20 mouse cellular contexts compared by ENCODE assay signal in genomic region chr11:24631651-24632050, GRCm38 (mm10).
DNase-seq lines count a peak whose midpoint lies in the region; ATAC-seq lines count a peak whose summit lies in the region.
"Had no signal": no experiment of that assay in that cellular context is flagged by ENCODE, and none has a peak within 500 bp of the region (broad histone marks: within the 10 kb centered on the region; RNA-seq: fewer than 3 reads in every experiment).

No protein-coding gene starts in this region.

- peak; percentile 75 for ATAC-seq in forebrain, embryonic 13.5 days
- ATAC-seq in neural tube, embryonic 14.5 days (ENCODE audit: low read depth): 0 out of 2 replicates have a peak, but pooled peaks have one; percentile 46
- no peak; the same call in 1 of the 2 replicates for ATAC-seq in neural tube, embryonic 15.5 days (ENCODE audit: low FRiP score)

- no peak for DNase-seq in forebrain, embryonic 10.5 days (ENCODE audit: extremely low spot score, low spot score)
- peak; percentile 45 for DNase-seq in layer of hippocampus, adult 11-12 months (ENCODE audit: low spot score)
- peak; percentile 31 for DNase-seq in left cerebral cortex, postnatal 4 days
- DNase-seq in testis, postnatal 10 days (ENCODE audit: low spot score): no peak
- no peak for DNase-seq in ovary, postnatal 14 days (ENCODE audit: low spot score)
- DNase-seq: adrenal gland, adult 2 months; gastrocnemius, postnatal 14 days; heart, postnatal 36 days; lung, postnatal 14 days; retina, postnatal 1 day had no signal

- H3K4me3 ChIP-seq in forebrain, embryonic 13.5 days: no peak overlapping the region
- H3K4me3 ChIP-seq in forebrain, embryonic 10.5 days: no peak overlapping the region
- H3K4me3 ChIP-seq in neural tube, embryonic 14.5 days (ENCODE audit: low read depth, low read length): no peak overlapping the region
- H3K4me3 ChIP-seq in neural tube, embryonic 15.5 days (replicated peaks): no peak overlapping the region
- H3K4me3 ChIP-seq: embryonic facial prominence, embryonic 10.5 days; erythroblast, embryonic 14.5 days; heart, embryonic 12.5 days; kidney, embryonic 15.5 days; left cerebral cortex, adult 2 months; neural tube, embryonic 13.5 days had no signal

- no peaks in the 10 kb centered on the region for H3K27me3 ChIP-seq in forebrain, embryonic 13.5 days
- H3K27me3 ChIP-seq in forebrain, embryonic 10.5 days (ENCODE audit: poor library complexity, severe bottlenecking): no peaks in the 10 kb centered on the region
- H3K27me3 ChIP-seq in neural tube, embryonic 14.5 days (ENCODE audit: control insufficient read depth, insufficient read depth, low read length): no peaks in the 10 kb centered on the region
- H3K27me3 ChIP-seq in neural tube, embryonic 15.5 days (replicated peaks): no peaks in the 10 kb centered on the region
- H3K27me3 ChIP-seq: heart, embryonic 12.5 days; neural tube, embryonic 13.5 days had no signal

- WGBS in forebrain, embryonic 13.5 days: 73% methylated on average over 2 of the region's 2 CpGs
- WGBS in forebrain, embryonic 10.5 days: 95% methylated on average over 2 of the region's 2 CpGs
- WGBS in neural tube, embryonic 14.5 days: 74% methylated on average over 2 of the region's 2 CpGs
- WGBS in neural tube, embryonic 15.5 days: 72% methylated on average over 2 of the region's 2 CpGs

- intact Hi-C loops in left cerebral cortex, postnatal 4 days (cut with DNase I): no loop called here

- no peaks in the 10 kb centered on the region for H3K36me3 ChIP-seq in forebrain, embryonic 13.5 days (ENCODE audit: poor library complexity, severe bottlenecking)
- no peaks in the 10 kb centered on the region for H3K36me3 ChIP-seq in forebrain, embryonic 10.5 days (replicated peaks)
- H3K36me3 ChIP-seq in neural tube, embryonic 14.5 days (ENCODE audit: control insufficient read depth, insufficient read depth, low read length): no peaks in the 10 kb centered on the region
- no peaks in the 10 kb centered on the region for H3K36me3 ChIP-seq in neural tube, embryonic 15.5 days
- H3K36me3 ChIP-seq: embryonic facial prominence, embryonic 10.5 days; G1E; heart, embryonic 12.5 days; kidney, embryonic 15.5 days; neural tube, embryonic 13.5 days had no signal

- H3K9me3 ChIP-seq in forebrain, embryonic 13.5 days (replicated peaks): no peaks in the 10 kb centered on the region
- no peaks in the 10 kb centered on the region for H3K9me3 ChIP-seq in forebrain, embryonic 10.5 days
- H3K9me3 ChIP-seq in neural tube, embryonic 14.5 days (ENCODE audit: control insufficient read depth, low read length): no peaks in the 10 kb centered on the region
- no peaks in the 10 kb centered on the region for H3K9me3 ChIP-seq in neural tube, embryonic 15.5 days (replicated peaks)
- H3K9me3 ChIP-seq: embryonic facial prominence, embryonic 10.5 days; G1E; heart, embryonic 12.5 days; kidney, embryonic 15.5 days; neural tube, embryonic 13.5 days had no signal

- peaks cover 19% of the 10 kb centered on the region for H3K4me1 ChIP-seq in forebrain, embryonic 13.5 days
- peaks cover 47% of the 10 kb centered on the region for H3K4me1 ChIP-seq in forebrain, embryonic 10.5 days
- no peaks in the 10 kb centered on the region for H3K4me1 ChIP-seq in neural tube, embryonic 14.5 days (ENCODE audit: control insufficient read depth, insufficient read depth, low read length)
- no peaks in the 10 kb centered on the region for H3K4me1 ChIP-seq in neural tube, embryonic 15.5 days
- H3K4me1 ChIP-seq: heart, embryonic 12.5 days; neural tube, embryonic 13.5 days had no signal

- peak overlapping the region; percentile 51 for H3K27ac ChIP-seq in forebrain, embryonic 13.5 days
- no peak overlapping the region for H3K27ac ChIP-seq in forebrain, embryonic 10.5 days
- no peak overlapping the region for H3K27ac ChIP-seq in neural tube, embryonic 14.5 days (ENCODE audit: low read depth, low read length)
- no peak overlapping the region for H3K27ac ChIP-seq in neural tube, embryonic 15.5 days (replicated peaks)
- H3K27ac ChIP-seq: embryonic facial prominence, embryonic 10.5 days; kidney, embryonic 15.5 days; left cerebral cortex, adult 2 months; neural tube, embryonic 13.5 days had no signal

- H3K4me2 ChIP-seq in forebrain, embryonic 13.5 days: no peak overlapping the region
- H3K4me2 ChIP-seq in neural tube, embryonic 14.5 days (ENCODE audit: low read depth, low read length): no peak overlapping the region
- no peak overlapping the region for H3K4me2 ChIP-seq in neural tube, embryonic 15.5 days
- H3K4me2 ChIP-seq: heart, embryonic 12.5 days; kidney, embryonic 15.5 days; neural tube, embryonic 13.5 days had no signal

- no peak overlapping the region for H3K9ac ChIP-seq in forebrain, embryonic 13.5 days
- H3K9ac ChIP-seq in neural tube, embryonic 14.5 days (replicated peaks; ENCODE audit: low read depth, low read length): no peak overlapping the region
- no peak overlapping the region for H3K9ac ChIP-seq in neural tube, embryonic 15.5 days (replicated peaks)
- H3K9ac ChIP-seq: heart, embryonic 12.5 days; kidney, embryonic 15.5 days; neural tube, embryonic 13.5 days had no signal

Comparison
In these comparisons a context has a peak if more than half of its experiments do, and no peak if none do; other contexts are left out.
1. DNase-seq: peak in layer of hippocampus, adult 11-12 months (single experiment) and left cerebral cortex, postnatal 4 days (single experiment); none in forebrain, embryonic 10.5 days (single experiment), testis, postnatal 10 days (single experiment) and ovary, postnatal 14 days (single experiment).